Mouse (Mus musculus) liver, postnatal 0 days (tissue): Measurements from ENCODE around the gene Rack1. TPM values are rescaled to one million over a fixed set of nuclear protein-coding genes. Genes with fewer than 3 reads are reported as not detected.
A peak's percentile ranks its signal among the peaks of the same experiment; 100 is the strongest.

Source experiments
- ATAC-seq: fragments of 200-750 bp; cut with Nextera tagmentation; 2 replicates; pipeline ENCODE4 v1.8.0; 2017; ENCODE audit warnings: mild to moderate bottlenecking, moderate library complexity
- DNase-seq: peaks from one replicate; pipeline ENCODE4 v3.0.0-alpha.2; 2016
- H3K27ac ChIP-seq: fragments of 300-500 bp; sonication (generic); 2 replicates; pipeline ENCODE4 v1.5.1; 2014; ENCODE audit warnings: antibody characterized with exemption, moderate library complexity, mild to moderate bottlenecking, low read depth
- H3K27me3 ChIP-seq: fragments of 300-500 bp; sonication (generic); 2 replicates; pipeline ENCODE4 v1.6.1; 2014; ENCODE audit warnings: low read length, control low read depth, mixed read lengths; ENCODE audit not compliant: insufficient read depth
- H3K36me3 ChIP-seq: fragments of 300-500 bp; sonication (generic); replicated peaks from 2 replicates; pipeline ENCODE4 v1.6.1; 2014; ENCODE audit warnings: mild to moderate bottlenecking, control low read depth, low read length, moderate library complexity, mixed read lengths; ENCODE audit not compliant: insufficient read depth
- H3K4me1 ChIP-seq: fragments of 300-500 bp; sonication (generic); 2 replicates; pipeline ENCODE4 v1.6.1; 2014; ENCODE audit warnings: antibody characterized with exemption, mild to moderate bottlenecking, control low read depth; ENCODE audit not compliant: insufficient read depth
- H3K4me2 ChIP-seq: fragments of 300-500 bp; sonication (generic); 2 replicates; pipeline ENCODE4 v1.6.1; 2014; ENCODE audit warnings: low read depth, mild to moderate bottlenecking, low read length, moderate library complexity, mixed read lengths
- H3K4me3 ChIP-seq: fragments of 300-500 bp; sonication (generic); 2 replicates; pipeline ENCODE4 v1.5.1; 2014; ENCODE audit warnings: low read depth, low read length
- H3K9ac ChIP-seq: fragments of 300-500 bp; sonication (generic); replicated peaks from 2 replicates; pipeline ENCODE4 v1.6.1; 2014; ENCODE audit warnings: mild to moderate bottlenecking, moderate library complexity
- H3K9me3 ChIP-seq: fragments of 300-500 bp; sonication (generic); 2 replicates; pipeline ENCODE4 v1.6.1; 2016; ENCODE audit warnings: mild to moderate bottlenecking, control low read depth, low read length, mixed read lengths
- CTCF ChIP-seq: sonication (generic); IDR thresholded peaks from 2 replicates; pipeline ENCODE4 v1.5.1; 2016; ENCODE audit warnings: antibody characterized with exemption, low read depth
- EP300 ChIP-seq: IDR thresholded peaks from 2 replicates; pipeline ENCODE4 v1.6.1; 2016; ENCODE audit warnings: antibody characterized with exemption, low read depth, mild to moderate bottlenecking
- WGBS: fragments of 180-500 bp; shearing (Covaris S2); extraction: QIAGEN DNeasy Blood & Tissue Kit; methylation state at CpG from one replicate; pipeline ENCODE4 v1.1.7; 2014; ENCODE audit not compliant: insufficient replicate concordance; 5-methylcytosine and 5-hydroxymethylcytosine counted together
- polyA plus RNA-seq: library from polyadenylated mRNA; unstranded; fragments of >200 nt; fragmentation: Nextera tagmentation; extraction: Ambion mirVana; gene quantifications from 2 replicates; pipeline ENCODE4 v1.2.1, GENCODE M21; 2015

Rack1 gene
- polyA plus RNA-seq, 1 experiment from 2014 or later, result 398 TPM

DNA sequence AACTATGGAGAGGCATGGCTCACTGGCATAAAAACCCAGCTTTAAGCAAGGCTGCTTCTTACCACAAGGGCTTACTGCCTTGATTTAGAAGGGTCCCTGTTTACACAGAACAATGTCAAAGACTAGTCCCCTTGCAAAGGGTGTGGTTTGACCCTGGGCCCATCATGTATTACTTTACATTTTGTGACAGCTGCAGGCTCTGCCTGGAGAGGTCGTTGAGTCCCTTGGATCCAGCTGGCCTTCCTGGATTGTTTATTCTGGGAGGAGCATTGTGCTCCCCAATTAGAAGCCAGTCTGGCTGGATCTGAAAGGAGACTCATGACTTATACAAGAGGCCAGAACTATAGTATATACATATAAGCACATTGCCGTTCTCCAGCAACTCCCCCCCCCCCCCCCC is 50.1 kb downstream of the Rack1 start:
- DNase-seq, result no peak
- TF ChIP-seq CTCF, result no peak
- TF ChIP-seq EP300, result no peak
- 52% methylated on average over 2 of the region's 2 CpGs for WGBS
- Histone ChIP-seq H3K4me1 (peaks cover 21% of the 10 kb centered on the region), H3K9me3 (no peaks in the 10 kb centered on the region), H3K9ac (no peak overlapping the region), H3K4me2 (no peak overlapping the region), H3K4me3 (no peak overlapping the region), H3K36me3 (no peaks in the 10 kb centered on the region), H3K27me3 (no peaks in the 10 kb centered on the region), H3K27ac (no peak overlapping the region)
- no peak for ATAC-seq

DNA sequence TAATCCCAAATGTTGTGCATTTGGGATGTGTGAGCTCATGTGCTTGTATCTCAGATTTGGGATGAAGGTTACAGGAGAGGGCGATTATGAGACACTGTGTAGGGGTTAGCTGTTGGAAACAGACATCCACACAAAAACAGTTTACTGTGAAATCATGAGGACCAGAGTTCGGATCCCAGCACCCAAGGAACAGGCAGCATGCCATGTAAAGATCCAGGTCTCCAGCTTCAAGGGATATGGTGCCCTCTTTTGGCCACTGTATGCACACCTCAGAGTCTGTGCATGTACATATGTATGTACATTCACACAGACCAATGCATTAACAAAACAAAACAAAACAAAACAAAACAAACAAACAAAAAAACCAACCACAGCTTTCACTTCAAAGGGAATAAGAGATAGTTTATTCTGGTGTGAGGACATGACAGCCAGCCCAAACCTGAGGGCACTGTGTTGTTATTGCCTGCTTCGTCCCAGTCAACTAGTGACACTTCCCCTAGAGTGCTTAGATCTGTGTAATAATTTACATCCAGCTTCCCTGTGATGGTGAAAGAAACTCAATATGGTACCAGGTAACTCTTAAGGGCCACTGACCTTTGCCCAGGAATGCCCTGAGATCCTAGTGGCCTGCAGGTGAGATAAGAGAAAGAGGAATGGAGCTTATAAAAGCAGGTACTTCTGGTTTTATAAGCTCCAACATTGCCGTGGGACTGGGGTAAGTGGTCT is 51.3 kb downstream of the Rack1 start:
- no peaks in the 10 kb centered on the region for H3K36me3 ChIP-seq
- H3K4me3 ChIP-seq, result no peak overlapping the region
- H3K9ac ChIP-seq, result no peak overlapping the region
- whole genome bisulfite sequencing, result 76% methylated on average over 4 of the region's 4 CpGs
- no peaks in the 10 kb centered on the region for H3K9me3 ChIP-seq
- no peak overlapping the region for H3K27ac ChIP-seq
- no peak for TF ChIP-seq EP300
- TF ChIP-seq CTCF, result peak; percentile 55
- H3K4me1 ChIP-seq, result peaks cover 21% of the 10 kb centered on the region
- no peak overlapping the region for H3K4me2 ChIP-seq
- no peaks in the 10 kb centered on the region for H3K27me3 ChIP-seq
- ATAC-seq (no peak), DNase-seq (no peak)

DNA sequence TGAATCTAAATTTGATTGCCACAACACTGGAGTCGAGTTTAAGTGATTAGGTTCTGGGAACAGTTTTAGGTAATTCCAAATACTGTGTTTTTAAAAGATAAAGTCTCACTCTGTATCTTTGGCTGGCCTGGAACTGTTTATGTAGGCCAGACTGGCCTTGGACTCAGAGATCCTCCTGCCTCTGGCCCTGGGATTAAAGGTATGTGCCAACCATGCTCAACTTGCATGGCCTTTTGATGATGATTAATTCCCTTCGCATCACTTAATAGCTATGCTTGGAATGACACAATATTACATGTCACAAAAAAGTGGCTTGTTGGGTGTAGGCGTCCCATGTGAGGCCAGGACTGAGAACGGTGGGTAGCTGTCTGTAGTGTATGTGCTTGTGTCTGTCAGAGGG is 52.1 kb downstream of the Rack1 start:
- no peaks in the 10 kb centered on the region for H3K36me3 ChIP-seq
- no peak overlapping the region for H3K27ac ChIP-seq
- no peaks in the 10 kb centered on the region for H3K27me3 ChIP-seq
- H3K9me3 ChIP-seq, result no peaks in the 10 kb centered on the region
- H3K4me1 ChIP-seq, result peaks cover 22% of the 10 kb centered on the region
- no peak for TF ChIP-seq CTCF
- TF ChIP-seq EP300, result no peak
- no peak overlapping the region for H3K4me3 ChIP-seq
- H3K4me2 ChIP-seq, result no peak overlapping the region; the same call in 1 of the 2 replicates
- WGBS, result 72% methylated on average over 4 of the region's 4 CpGs
- no peak overlapping the region for H3K9ac ChIP-seq
- no peak for ATAC-seq
- DNase-seq, result no peak

DNA sequence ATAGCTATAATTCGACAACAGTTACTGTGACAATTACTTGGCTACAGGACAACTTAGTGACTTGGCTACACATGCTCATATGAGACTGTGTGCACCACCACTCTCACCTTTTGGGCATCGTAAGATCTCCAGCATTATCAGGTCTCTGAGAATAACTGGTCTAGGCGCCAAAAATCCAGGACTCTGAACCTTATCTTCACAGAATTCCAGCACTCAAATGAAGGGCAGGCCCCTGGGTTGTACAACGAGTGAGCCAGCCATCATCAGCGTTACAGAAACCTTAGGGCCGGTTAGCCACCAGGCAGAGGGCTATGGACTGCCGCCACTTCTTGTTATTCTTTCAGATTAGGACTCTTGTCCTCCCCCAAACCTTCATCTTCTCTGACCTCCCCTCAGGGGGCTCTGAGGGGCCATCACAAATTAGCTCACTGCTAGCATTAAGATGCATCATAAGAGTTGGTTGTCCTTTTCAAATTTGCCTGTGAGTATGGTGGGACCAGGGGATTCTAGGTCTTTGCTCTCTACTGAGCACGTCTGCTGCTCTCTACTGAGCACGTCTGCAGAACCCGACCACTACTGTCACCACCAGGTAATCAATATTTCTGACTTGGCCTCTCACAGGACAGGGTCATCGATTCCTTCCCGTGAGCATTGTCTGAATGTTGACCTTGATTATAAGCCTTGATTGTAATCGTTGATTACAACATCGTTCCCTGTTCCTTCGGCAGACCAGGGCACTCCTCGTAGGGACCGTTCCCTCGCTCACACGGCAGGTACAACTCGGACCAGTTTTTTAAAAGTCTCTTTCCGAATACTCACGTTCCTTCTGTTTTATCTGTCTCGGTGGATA is 52.7 kb downstream of the Rack1 start:
- DNase-seq (no peak), ATAC-seq (peak; percentile 4; the same call in 1 of the 2 replicates)
- Histone ChIP-seq H3K27me3 (no peaks in the 10 kb centered on the region), H3K36me3 (no peaks in the 10 kb centered on the region), H3K4me3 (peak overlapping the region; percentile 59), H3K4me1 (peaks cover 27% of the 10 kb centered on the region), H3K9ac (peak overlapping the region; percentile 48), H3K9me3 (no peaks in the 10 kb centered on the region), H3K4me2 (peak overlapping the region; percentile 87), H3K27ac (no peak overlapping the region)
- TF ChIP-seq CTCF, result no peak
- no peak for TF ChIP-seq EP300
- WGBS, result 11% methylated on average over 23 of the region's 23 CpGs

DNA sequence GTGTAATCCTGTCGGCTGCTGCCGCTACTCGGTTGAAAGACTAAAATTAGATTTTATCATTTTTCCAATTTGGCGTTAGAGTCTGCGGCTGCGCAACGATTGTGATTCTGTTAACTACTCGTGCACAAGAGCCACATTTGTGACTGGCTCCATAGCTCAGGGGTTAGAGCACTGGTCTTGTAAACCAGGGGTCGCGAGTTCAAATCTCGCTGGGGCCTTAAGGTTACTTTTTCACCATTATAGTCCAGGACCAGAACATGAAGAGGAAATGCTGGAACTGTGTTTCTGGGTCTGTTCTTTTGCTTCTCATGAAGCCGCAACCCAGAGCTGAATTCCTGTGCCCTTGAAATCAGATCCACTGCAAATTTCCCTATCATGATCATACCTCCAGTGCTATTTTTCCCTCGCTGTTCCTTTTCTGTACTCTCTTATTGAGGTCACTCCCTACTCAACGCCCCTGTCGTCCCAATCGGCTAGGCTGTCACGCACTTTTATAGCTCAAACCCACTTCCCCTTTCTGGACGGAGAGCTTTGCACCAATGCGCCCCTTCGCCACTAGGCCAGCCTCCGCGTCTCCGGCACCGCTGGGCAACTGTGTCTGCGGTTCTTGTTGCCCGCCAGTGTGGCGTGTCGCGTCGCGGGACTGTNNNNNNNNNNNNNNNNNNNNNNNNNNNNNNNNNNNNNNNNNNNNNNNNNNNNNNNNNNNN is 53.5 kb downstream of the Rack1 start:
- Histone ChIP-seq H3K4me1 (peaks cover 32% of the 10 kb centered on the region), H3K27me3 (no peaks in the 10 kb centered on the region), H3K36me3 (no peaks in the 10 kb centered on the region), H3K4me3 (peak overlapping the region; percentile 59), H3K4me2 (peak overlapping the region; percentile 87), H3K9ac (peak overlapping the region; percentile 48), H3K9me3 (no peaks in the 10 kb centered on the region), H3K27ac (peak overlapping the region; percentile 34; the same call in 1 of the 2 replicates)
- DNase-seq (peak; percentile 84), ATAC-seq (peak; percentile 46)
- TF ChIP-seq EP300 (0 out of 2 replicates have a peak, but pooled peaks have one; percentile 43), CTCF (peak; percentile 44)
- 1% methylated on average over 31 of the region's 31 CpGs for WGBS

Other genes starting within 250 kb of the Rack1 start
- gene Trim41, start 17.0 kb downstream of the Rack1 start, polyA plus RNA-seq, result 2.2 and 2.3 TPM in 2 replicates
- gene Trim7, start 25.8 kb downstream of the Rack1 start, polyA plus RNA-seq, result 0.48 and 0.52 TPM in 2 replicates
- 4.9 and 5.0 TPM in 2 replicates for gene Gm12184, start 26.3 kb downstream of the Rack1 start, polyA plus RNA-seq
- 42.7 and 44.1 TPM in 2 replicates for gene Irgm1, start 71.4 kb downstream of the Rack1 start, polyA plus RNA-seq
- gene Gm5431, start 101.9 kb downstream of the Rack1 start, polyA plus RNA-seq, result 0.66 and 0.86 TPM in 2 replicates
- gene Psme2b, start 145.9 kb downstream of the Rack1 start, polyA plus RNA-seq, result 4.2 and 4.5 TPM in 2 replicates
- 0.16 and 0.17 TPM in 2 replicates for gene Olfr56, start 178.6 kb downstream of the Rack1 start, polyA plus RNA-seq
- 0.67 and 1.2 TPM in 2 replicates for gene 9930111J21Rik1, start 179.1 kb downstream of the Rack1 start, polyA plus RNA-seq
- 0.05 TPM in 1 of 2 replicates, not detected in the other for gene Gm12185, start 191.9 kb downstream of the Rack1 start, polyA plus RNA-seq
- gene Tgtp1, start 193.8 kb downstream of the Rack1 start, polyA plus RNA-seq, result 36.5 and 38.9 TPM in 2 replicates